Mouse (Mus musculus): ENCODE results near the gene Fam69a. TPM values are rescaled to one million over a fixed set of nuclear protein-coding genes. Genes with fewer than 3 reads are reported as not detected.
A peak's percentile ranks its signal among the peaks of the same experiment; 100 is the strongest.

Fam69a gene
- total RNA-seq, 2 experiments from 2014 or later = 11.7 to 12.5 TPM

DNA sequence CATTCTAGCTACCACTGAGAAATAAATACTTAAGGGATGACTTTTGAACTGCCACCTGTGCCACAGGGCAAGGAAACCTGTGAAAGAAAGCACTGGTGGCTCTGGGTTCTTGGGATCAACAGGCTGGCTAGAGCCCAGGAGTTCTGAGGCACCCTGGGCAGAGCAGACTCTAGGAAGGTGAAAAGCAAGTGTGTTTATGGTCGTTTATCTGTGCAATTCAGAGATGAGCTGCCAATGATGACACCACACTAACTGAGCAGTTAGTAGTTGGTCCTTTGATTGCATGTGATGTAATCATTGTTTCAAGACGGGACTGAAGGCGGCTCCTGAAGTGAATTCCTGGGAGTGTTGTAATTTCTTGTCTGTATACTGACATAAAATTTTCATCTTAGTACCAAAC, 82.6 kb downstream of the Fam69a start:
- DNase-seq = no peak

DNA sequence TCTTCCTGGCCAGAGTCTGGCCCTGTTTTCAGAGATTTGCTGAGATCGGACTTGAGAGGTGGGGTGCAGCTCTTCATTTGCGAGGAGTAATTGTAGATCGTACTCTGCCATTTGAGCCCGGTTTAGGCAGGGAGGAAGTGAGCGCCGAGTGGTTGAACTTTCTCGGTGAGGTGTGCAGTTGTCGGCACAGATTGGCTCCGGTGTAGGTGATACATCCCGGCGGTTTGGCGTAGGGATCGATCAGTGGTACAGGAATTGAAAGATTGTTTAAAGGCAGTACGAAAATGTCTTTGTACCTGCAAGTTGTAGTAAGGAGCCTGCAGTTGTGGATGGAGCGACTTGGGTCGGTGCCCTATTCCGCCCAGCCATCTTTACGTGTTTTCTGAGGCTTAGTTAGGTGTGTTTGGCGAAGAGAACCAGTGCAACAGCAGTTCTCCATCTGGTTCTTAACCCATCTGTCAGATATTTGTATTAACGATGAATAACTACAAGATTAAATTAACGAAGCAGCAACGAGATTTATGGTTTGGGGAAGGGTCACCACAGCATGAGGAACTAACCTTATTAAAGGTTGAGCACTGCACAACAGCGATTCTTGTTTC, 85.8 kb downstream of the Fam69a start:
- no peak for DNase-seq

DNA sequence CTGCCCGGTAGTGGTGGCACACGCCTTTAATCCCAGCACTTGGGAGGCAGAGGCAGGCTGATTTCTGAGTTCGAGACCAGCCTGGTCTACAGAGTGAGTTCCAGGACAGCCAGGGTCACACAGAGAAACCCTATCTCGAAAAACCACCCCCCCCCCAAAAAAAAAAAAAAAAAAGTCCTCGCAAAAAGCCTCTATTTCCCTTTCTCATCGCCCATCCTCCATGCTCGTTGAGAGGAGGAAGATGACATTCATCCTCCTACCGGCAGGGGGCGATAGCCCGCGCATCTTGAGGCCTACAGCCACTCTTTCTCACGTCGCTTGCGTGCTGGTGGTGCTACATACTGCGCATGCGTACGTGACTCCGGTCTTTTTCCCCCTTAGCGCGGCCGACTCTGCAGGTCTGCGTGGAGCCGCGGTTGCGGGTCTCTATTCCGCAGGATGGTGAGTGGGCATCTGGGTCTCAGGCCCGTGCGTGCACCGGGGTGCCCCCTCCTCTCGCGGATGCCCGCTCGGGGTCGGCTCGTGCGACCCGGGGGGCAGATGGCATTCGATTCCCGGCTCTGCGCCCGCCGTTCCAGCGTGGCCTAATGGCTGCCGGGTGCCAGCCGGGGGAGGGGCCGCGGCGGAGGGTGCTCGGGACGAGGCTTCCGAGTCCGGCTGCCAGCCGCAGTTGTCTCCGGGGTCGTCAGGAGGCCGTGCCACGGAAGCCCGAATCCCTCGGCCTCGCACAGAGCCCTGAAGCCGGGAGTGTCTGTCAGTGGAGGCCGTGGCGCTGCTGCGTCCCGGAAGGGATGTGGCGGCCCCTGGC, 86.5 kb downstream of the Fam69a start, which contains the start of gene Rpl5:
TSS of gene Rpl5 (plus strand) at position 297 of the 808 bp plus-strand sequence.
- DNase-seq = peak; percentile 96 to 98

DNA sequence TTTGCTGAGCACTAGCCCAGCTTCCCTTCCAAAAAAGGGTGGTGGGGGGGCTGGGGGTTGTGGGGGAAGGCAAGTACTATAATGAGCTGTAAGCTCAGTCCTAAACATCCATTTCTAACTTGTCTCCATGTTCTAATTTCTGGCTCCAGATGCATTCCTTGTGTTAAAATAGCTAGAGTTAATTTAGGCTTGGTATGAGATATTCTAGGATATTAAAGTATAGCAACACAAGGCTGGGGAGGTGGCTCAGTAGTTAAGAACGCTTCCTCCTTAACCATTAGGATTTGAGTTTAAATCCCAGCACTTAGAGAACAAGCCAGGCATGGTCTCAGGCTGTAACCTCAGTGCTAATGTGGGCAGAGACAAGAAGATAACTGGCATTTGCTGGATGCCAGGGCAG, 90.6 kb downstream of the Fam69a start:
- no peak for DNase-seq

DNA sequence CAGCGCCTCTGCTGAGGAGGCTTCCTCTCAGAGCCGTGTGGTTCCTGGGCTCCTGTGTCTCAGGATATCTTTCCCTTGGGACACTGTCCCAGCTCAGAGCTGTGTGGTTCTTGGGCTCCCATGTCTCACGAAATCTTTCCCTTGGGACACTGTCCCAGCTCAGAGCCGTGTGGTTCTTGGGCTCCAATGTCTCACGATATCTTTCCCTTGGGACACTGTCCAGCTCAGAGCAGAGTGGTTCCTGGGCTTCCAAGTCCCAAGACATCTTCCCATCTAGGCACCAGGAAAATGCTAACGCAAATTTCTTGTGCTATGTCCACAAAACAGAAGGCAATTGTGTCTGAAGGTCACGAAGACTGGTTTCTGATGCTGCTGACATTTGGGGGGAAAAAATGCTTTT, 92.2 kb downstream of the Fam69a start:
- DNase-seq = no peak

DNA sequence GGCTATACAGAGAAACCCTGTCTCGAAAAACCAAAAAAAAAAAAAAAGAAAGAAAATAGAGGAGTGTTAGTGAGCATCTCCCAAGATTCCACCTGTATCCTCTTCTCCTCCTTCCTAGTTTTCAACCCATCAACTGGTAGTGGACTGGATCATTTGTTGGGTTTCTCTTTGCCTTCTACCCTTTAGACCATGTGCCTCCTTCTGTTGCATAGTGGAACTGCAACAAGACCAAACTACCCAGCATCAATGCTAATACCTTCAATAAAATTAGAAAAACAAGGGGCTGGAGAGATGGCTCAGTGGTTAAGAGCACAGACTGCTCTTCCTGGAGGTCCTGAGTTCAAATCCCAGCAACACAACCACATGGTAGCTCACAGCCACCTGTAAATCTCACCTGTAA, 95.4 kb downstream of the Fam69a start:
- DNase-seq = peak in 1 of 2 experiments; percentile 60

DNA sequence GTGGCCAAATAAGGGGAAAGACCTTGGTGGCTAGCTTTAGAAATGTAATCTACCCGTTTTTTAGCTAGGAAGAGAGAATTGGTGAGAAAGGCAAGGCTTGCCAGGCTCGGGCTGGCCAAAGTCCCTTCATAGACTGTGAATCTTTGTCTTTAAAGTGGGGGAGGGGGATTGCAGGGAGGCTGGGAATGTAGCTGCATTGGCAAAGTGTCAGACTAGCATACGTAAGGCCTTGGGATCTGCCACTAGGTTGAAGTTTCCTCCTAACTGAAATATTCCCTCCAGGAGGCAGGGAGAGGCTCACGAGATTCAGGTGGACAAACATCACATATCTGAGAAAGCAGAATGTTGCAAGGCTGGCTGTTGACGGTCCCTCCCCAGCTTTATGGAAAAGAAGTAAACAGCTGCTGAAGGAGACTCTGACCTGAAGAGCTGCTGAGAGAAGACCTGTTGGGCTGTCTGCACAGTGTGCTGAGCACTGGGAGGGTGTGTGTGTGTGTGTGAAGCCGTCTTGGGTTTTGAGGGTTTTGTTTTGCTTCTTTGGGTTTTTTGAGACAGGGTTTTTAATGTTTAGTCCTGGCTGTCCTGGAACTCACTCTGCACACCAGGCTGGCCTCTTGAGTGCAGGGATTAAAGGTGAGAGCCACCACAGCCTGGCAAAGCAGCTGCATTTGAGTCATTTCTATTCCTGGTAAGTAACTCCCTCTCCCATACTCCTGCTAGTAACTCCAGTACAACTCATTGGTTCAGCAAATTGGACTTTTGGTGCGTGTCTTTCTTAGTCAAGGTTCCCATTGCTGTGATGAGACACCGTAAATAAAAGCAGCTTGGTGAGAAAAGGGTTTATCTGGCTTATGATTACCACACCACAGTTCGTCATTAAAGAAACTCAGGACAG, 96.6 kb downstream of the Fam69a start:
- DNase-seq = no peak

DNA sequence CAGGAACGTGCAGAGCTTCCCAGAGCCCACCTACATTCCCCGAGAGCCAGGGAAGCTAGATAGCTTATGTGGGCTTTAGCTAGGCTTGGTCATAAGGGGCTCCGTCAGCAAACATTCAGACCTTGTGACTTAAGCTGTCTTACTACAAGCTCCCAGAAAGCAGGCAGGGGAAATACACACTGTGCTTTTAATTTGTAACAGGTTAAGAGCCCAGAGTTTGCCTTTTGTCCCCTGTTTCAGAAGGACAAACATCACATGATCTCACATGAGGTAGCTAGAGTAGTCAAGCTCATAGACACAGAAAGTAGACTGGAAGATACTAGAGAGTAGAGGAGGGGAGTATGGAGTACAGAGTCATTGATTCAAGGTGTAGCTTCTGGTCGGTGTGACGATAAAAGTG, 106.2 kb downstream of the Fam69a start:
- DNase-seq = no peak

DNA sequence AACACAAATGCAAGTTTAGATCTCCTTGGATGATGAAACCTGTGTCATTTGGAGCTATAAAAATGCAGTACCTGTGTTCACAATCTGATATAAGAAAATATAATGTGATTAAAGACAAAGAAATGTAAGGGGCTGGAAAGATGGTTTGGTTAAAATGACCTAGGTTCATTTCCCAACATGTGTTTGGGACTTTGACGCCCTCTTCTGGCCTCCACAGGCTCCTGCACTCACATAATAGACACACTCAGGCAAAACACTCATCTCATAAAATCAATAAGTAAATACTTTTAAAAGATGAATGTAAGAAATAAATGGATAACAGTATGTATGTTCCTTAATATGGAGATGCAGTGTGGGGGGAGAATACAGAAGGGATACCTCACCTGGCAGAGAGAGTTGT, 109.8 kb downstream of the Fam69a start:
- DNase-seq = no peak

DNA sequence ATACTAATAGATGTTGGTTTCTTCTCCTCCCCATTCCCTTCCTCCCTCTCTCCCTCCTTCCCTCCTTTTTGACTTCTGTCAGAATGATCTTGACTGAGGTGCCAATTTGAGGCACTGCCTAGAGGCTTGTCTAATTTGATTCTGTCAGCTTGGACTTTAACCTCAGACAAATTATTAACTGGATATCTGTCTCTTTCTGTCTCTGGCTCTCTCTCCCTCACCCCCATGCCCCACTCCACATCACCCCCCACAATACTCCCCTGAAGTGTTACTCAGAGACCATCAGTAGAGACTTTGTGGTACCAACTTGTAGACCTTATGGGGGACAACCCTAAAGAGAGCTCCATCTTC, 111.6 kb downstream of the Fam69a start:
- no peak for DNase-seq

DNA sequence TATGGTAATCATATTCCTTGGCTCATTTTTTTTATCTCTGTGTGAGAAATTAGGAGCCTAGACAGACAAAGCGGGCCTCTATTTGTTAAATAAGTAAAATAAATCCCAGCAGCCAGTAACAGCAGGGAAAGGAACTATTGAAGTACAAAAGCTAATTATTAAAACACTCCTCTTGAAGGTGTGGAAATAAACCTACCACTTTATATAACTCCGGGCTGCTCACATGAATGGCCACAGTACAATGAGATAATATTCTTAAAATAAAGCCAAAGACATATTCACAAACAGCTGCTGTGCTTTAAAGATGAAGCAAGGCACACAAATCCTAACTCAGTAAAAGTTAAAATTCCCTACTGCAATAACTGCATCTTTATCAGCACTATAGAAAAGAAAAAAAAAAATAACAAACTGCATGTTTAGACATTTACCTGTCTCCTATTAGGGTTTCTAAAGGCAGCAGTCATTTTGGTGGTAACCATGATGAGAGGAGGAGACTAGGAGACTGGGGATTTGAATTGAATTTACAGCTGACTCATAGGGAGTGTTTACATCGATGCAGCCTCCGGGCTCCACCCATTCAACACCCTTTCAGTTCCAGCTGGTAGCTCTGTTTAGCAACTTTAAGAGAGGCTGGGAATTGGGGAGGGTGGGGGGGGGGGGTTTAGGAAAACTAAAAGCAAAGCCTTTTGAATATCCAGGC, 112.2 kb downstream of the Fam69a start, which contains the start of gene Evi5:
TSS of gene Evi5 (minus strand) at position 547 of the 700 bp plus-strand sequence.
- peak in 1 of 2 experiments; percentile 16 for DNase-seq

DNA sequence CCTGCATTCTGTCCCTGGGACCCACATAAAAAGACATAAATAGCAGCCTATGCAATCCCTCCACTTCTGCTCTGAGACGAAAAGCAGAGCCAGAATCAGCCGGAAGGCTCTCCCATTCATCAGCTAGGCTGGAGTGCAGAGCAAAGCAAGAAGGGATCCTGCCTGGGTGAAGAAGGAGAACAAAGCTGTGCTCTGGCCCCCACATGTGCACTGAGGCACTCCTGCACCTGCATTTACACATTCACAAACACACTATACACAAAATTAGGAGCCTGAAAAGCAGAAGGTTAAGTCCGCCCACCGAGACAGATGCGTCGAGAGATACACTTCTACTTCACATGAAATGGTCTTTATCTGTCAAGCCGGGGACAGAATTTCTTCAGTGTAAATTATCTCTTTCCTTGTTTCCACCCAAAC, 113.0 kb downstream of the Fam69a start:
- peak; percentile 39 to 45 for DNase-seq

DNA sequence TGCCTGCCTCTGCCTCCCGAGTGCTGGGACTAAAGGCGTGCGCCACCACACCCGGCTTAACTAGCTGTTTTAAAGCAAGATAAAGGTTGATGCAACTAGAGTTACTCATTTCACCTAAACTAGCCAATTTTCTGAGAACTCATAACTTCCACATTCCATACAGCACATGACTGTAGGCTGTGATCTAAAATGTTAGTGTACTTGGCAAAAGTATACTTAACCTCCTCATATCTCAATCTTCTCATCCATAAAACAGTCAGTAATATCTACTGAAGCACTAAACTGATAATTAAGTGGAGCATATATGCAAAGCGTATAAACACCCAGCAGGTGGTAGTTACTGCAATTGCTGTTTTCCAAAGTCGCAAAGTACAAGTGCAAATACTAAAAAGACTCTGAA, 113.6 kb downstream of the Fam69a start:
- DNase-seq = no peak

DNA sequence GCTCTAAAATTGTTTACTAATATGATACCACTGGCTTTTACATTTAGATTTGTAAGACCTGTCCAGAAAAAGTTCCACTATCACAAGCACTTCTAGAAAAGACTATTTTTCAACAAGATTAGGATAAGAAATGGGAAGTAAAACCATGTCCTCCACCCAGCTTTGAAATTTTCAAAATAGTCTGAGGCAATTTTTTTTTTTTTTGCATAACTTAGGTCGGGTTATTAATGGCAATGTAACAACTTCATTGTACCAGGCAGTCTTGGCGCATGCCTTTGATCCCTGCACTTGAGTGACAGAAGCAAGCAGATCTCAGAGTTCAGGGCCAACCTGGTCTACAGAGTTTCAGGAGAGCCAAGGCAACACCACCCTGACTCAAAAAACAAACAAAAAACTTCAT, 117.2 kb downstream of the Fam69a start:
- DNase-seq = peak in 1 of 2 experiments; percentile 16

DNA sequence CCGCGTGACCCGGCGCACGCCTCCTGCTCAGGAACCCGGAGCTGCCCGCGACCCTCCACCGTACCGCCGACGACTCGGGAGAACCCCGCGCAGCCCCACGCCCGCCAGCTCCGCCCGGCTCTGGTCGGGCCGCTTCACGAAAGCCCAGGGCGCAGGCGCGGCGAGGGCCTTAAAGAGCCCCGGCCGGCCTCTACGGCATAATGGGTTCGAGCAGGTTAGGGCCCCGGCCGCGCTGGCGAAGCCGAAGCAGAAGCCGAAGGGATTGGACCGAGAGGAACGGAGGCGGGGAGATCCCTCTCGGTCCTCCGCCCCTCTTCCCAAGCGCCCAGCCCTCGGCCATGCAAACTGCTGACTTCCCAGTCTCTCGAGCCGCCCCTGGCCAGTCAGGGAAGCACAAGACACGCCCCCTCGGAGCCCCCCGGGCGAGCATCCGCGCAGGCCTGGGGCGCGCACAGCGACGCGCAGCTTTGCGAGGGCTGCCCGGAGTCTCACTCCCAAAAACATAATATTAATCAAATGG, 117.9 kb downstream of the Fam69a start:
- peak; percentile 93 to 97 for DNase-seq

DNA sequence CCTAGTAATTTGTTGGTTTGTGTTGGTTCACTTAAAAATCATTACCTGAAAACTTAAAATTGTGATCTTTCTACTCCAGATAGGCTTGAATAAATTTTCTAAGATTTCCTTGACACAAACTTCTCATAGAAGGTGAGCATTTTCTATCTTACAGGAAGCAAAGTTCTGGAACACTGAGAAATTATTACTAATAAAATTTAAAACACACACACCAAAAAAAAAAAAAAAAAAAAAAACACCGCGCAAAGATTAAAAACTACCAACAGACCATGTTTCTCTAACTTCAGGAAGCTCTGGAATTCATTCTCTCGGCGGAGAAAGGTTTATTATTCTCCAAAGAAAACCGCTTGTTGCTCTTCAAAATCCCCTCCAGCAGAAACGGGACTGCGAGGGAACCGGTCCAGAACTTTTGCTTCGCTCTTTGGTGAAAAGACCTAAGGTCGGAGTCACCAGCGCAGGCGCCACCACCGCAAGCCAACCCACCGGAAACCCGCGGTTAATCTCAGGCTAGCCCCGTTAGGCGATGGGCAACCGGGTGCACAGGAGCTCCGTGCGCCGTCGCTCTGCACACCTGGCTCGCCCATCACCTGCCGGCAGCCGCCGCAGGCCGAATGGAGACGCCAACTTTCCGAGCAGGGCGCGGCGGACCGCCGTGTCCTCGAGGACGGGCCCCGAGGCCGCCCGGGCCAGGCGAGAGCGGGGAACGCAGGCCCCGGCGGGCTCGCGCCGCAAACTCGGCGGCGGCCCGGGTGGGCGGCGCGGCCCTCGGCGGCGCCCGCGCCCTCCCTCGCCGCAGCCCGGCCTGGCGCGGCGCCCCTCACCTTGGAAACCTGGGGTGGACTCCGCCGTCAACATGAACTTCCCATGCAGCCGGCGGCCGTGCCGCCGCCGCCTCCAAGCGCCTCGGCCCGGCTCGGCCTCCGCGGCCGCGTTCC, 118.6 kb downstream of the Fam69a start:
- peak; percentile 75 to 80 for DNase-seq

DNA sequence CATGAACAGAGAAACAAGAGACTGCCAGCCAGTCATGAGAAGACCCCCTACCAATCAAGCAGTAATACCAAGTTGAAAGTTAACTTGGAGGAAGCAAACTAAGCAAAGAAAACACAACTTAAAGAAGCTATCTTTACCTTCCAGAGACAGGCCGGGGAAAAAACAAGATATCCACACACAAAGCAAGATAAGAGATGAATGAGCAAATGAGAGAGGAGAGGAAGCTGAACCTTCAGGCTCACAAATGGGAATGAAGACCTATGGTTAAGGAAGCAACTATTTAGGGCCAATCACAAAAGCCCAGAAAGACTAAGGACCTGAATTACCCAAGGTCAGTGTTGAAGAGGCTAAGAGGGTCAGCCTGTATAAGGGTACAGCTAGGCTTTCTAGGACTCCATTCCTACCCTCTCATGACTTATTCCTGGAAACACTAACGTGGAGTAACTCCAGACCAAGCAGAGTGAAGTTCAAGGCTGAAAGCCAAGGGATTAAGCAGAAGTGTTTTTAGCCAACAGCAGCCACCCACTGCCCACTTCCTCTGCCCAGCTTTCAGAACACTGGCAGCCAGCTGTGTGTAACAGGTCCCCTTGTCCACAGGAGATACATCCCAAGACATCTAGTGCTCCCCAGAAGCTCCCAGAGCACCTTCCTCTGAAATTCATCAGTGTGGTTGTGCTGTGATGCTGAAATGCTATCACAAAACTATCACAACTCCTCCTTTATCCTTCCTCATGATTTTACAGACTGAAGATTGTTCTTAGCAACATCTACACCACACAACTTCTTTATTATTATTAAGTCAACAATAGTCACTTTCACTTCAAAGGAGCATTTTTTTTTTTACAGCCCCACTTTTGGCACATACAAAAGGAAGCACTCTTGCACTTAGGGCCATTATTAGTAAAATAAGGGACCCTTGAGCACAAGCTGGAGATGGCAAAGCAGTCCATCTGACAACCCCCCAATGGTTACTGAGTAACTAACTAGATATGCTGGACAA, 120.5 kb downstream of the Fam69a start:
- DNase-seq = peak; percentile 43 to 69

DNA sequence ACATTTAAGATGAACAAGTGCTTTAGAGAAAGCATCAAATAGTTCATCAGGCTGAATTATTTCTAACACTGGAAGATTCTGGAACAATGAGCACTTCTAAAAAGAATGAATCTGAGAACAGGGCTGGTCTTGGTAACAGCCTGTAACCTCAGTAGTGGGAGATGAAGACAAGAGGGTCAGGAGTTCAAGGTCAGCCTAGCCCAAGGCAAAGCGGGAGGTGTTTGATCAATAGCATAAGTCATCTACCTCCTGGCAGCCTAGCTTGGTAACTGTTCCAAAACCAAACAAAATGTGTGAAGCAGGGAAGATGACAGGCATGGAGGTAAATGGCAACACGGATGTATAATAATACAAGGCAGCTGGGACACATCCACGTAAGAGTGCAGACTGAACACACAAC, 122.9 kb downstream of the Fam69a start:
- DNase-seq = no peak

DNA sequence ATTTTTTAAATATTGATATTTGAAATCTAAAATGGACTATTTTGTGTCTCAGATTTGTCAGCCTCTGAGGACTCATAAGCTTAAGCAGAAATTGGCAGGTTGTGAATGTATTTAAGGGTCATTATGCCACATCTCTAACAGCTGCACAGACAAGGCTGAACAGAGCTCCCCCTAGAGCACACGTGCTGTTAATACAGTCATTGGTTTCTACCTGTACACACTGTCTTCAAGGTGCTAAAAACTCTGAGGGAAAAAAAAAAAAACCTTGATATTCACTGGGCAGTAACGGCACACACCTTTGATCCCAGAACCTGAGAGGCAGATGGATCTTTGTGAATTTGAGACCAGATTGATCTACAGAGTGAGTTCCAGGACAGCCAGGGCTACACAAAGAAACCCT, 127.9 kb downstream of the Fam69a start:
- DNase-seq = no peak
